Mouse (Mus musculus): Measurements from ENCODE around the gene Serpinb1b.

DNA sequence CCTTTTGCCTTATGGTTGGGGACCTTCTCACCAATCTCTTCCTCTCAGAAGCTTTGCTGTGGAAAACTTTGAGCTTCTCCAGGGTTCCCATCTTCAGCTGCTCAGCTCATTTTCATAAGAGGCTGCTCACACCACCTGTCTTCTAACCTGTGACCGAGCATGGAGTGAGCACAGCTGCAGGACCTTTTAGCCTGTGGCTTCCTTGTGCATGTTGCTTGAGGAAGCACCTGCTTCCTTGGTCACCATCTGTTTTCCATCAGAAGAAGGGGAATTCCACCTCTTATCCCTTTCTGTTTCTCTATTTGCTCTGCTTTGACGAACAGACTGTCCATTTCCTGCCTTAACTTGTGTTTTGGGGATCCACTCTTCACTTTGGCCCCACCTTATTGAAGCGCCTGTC lies 34.7 kb downstream of the Serpinb1b start:
- TF ChIP-seq GATA1 (IDR thresholded peaks at IDR 0.05; ENCODE audit: borderline replicate concordance, low read length) (no peak), CTCF (IDR thresholded peaks at IDR 0.05; ENCODE audit: low read depth, low read length) (no peak), TAL1 (conservative IDR thresholded peaks at IDR 0.05; ENCODE audit: low read depth, low read length) (no peak), POLR2AphosphoS5 (IDR thresholded peaks at IDR 0.05; ENCODE audit: insufficient replicate concordance, low read depth, low read length) (no peak), GATA2 (IDR thresholded peaks at IDR 0.05; ENCODE audit: borderline replicate concordance, low read depth, low read length) (no peak)
